Mouse (Mus musculus): ENCODE results near the gene Zfp385b. TPM values are rescaled to one million over a fixed set of nuclear protein-coding genes. Genes with fewer than 3 reads are reported as not detected.

Zfp385b gene
- total and polyA plus RNA-seq, 2 experiments = 10.2 to 36.5 TPM

DNA sequence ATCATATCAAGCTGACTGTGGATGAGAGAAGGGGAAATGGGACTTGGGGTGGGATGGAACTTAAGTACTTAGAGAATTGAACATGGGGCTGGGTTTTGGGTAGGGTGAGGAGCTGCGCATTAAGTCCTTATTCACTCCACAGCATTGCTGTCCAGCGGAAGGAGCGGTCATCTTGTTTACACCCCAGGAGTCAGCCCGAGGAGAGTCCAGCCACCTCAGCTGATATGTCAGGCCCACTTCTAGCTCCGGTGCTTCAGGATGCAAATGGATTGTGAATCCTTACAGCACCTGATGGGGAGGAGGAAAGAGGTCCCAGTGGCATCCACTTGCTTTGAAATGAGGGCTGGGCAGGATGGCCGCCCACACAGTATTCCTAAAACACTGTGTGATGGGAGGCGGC lies 425.6 kb downstream of the Zfp385b start:
- WGBS = 90% methylated on average over 7 of the region's 7 CpGs
- H3K9ac ChIP-seq (ENCODE audit: low read depth, low read length) = no peak overlapping the region

DNA sequence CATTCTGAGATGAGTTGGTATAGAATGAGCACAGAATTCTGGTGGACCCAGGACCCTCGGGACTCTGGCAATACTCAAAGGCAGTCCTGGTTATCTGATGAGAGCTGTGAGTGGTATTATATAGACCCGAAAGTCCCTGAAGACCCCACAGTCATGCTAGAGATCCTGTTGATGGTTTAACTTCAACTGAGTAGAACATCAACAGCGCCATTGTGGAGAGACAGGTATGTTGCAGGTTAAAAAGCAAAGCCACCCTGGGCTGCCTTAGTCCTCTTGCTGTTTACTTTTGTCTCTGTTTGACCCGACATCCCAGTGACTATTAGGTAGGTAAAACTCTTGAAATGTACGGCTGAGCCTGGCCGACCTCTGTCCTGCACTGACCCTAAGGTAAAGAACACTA lies 431.3 kb downstream of the Zfp385b start:
- 52% methylated on average over 6 of the region's 6 CpGs for WGBS
- no peak overlapping the region for H3K27ac ChIP-seq (replicated peaks; ENCODE audit: insufficient read depth, low read depth, low read length)

More for the DNA sequence above, 425.6 kb downstream of the Zfp385b start:
- Histone ChIP-seq H3K4me1 (ENCODE audit: control insufficient read depth, insufficient read depth, low read length) (no peaks in the 10 kb centered on the region), H3K36me3 (ENCODE audit: control insufficient read depth, insufficient read depth, low read length) (no peaks in the 10 kb centered on the region), H3K27me3 (ENCODE audit: control insufficient read depth, insufficient read depth, low read length) (peaks cover 2% of the 10 kb centered on the region; the same call in 1 of the 2 replicates), H3K27ac (replicated peaks; ENCODE audit: insufficient read depth, low read depth, low read length) (no peak overlapping the region), H3K4me3 (ENCODE audit: insufficient read depth, low read depth, low read length) (no peak overlapping the region), H3K79me2 (ENCODE audit: control insufficient read depth, insufficient read depth, low read length) (no peaks in the 10 kb centered on the region)
- DNase-seq (ENCODE audit: extremely low read depth, low read depth, low spot score) = no peak
- TF ChIP-seq CTCF (IDR thresholded peaks at IDR 0.05; ENCODE audit: low read depth, low read length) (no peak), POLR2A (IDR thresholded peaks at IDR 0.05; ENCODE audit: extremely low read depth, insufficient read depth, low read length) (no peak)

GRCm38 (mm10) chr2:77386515-77386914 lies 432.9 kb downstream of the Zfp385b start:
- Histone ChIP-seq H3K79me2 (ENCODE audit: control insufficient read depth, insufficient read depth, low read length) (no peaks in the 10 kb centered on the region), H3K9ac (ENCODE audit: low read depth, low read length) (no peak overlapping the region), H3K4me3 (ENCODE audit: insufficient read depth, low read depth, low read length) (no peak overlapping the region), H3K27ac (replicated peaks; ENCODE audit: insufficient read depth, low read depth, low read length) (no peak overlapping the region), H3K36me3 (ENCODE audit: control insufficient read depth, insufficient read depth, low read length) (no peaks in the 10 kb centered on the region), H3K4me1 (ENCODE audit: control insufficient read depth, insufficient read depth, low read length) (no peaks in the 10 kb centered on the region), H3K27me3 (ENCODE audit: control insufficient read depth, insufficient read depth, low read length) (no peaks in the 10 kb centered on the region)
- DNase-seq (ENCODE audit: extremely low read depth, low read depth, low spot score) = peak; percentile 45
- TF ChIP-seq CTCF (IDR thresholded peaks at IDR 0.05; ENCODE audit: low read depth, low read length) = peak; percentile 68
- no peak for TF ChIP-seq POLR2A (IDR thresholded peaks at IDR 0.05; ENCODE audit: extremely low read depth, insufficient read depth, low read length)
- WGBS = 25% methylated on average over 5 of the region's 5 CpGs

More for the DNA sequence above, 431.3 kb downstream of the Zfp385b start:
- no peak overlapping the region for H3K9ac ChIP-seq (ENCODE audit: low read depth, low read length)
- TF ChIP-seq CTCF (IDR thresholded peaks at IDR 0.05; ENCODE audit: low read depth, low read length) = no peak
- no peak for TF ChIP-seq POLR2A (IDR thresholded peaks at IDR 0.05; ENCODE audit: extremely low read depth, insufficient read depth, low read length)
- no peaks in the 10 kb centered on the region for H3K36me3 ChIP-seq (ENCODE audit: control insufficient read depth, insufficient read depth, low read length)
- no peaks in the 10 kb centered on the region for H3K27me3 ChIP-seq (ENCODE audit: control insufficient read depth, insufficient read depth, low read length)
- H3K4me3 ChIP-seq (ENCODE audit: insufficient read depth, low read depth, low read length) = no peak overlapping the region
- no peak for DNase-seq (ENCODE audit: extremely low read depth, low read depth, low spot score)
- H3K4me1 ChIP-seq (ENCODE audit: control insufficient read depth, insufficient read depth, low read length) = no peaks in the 10 kb centered on the region
- H3K79me2 ChIP-seq (ENCODE audit: control insufficient read depth, insufficient read depth, low read length) = no peaks in the 10 kb centered on the region

DNA sequence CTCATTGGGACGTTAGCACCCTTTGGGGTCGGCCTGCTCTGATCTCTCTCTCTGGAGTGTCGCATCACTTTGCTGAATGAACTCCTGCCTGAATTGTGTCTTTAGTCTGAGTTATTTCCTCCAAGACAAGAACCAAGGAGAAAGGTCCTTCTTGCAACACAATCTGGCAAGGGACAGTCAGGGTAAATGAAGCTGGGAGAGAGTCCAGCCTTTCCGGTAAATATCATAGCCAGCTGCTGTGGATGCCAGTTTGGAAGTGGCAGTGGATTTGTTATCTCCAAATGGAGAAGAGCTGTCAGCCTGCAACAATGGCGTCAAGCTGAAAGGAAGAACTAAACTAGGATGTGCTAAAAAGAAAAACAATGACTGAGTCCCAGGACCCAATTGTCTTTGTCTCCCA lies 436.7 kb downstream of the Zfp385b start:
- 56% methylated on average over 5 of the region's 5 CpGs for WGBS
- no peaks in the 10 kb centered on the region for H3K4me1 ChIP-seq (ENCODE audit: control insufficient read depth, insufficient read depth, low read length)
- H3K4me3 ChIP-seq (ENCODE audit: insufficient read depth, low read depth, low read length) = no peak overlapping the region
- no peak for TF ChIP-seq CTCF (IDR thresholded peaks at IDR 0.05; ENCODE audit: low read depth, low read length)
- TF ChIP-seq POLR2A (IDR thresholded peaks at IDR 0.05; ENCODE audit: extremely low read depth, insufficient read depth, low read length) = no peak
- no peak overlapping the region for H3K9ac ChIP-seq (ENCODE audit: low read depth, low read length)
- DNase-seq (ENCODE audit: extremely low read depth, low read depth, low spot score) = no peak
- H3K27me3 ChIP-seq (ENCODE audit: control insufficient read depth, insufficient read depth, low read length) = no peaks in the 10 kb centered on the region
- no peak overlapping the region for H3K27ac ChIP-seq (replicated peaks; ENCODE audit: insufficient read depth, low read depth, low read length)
- no peaks in the 10 kb centered on the region for H3K79me2 ChIP-seq (ENCODE audit: control insufficient read depth, insufficient read depth, low read length)
- H3K36me3 ChIP-seq (ENCODE audit: control insufficient read depth, insufficient read depth, low read length) = no peaks in the 10 kb centered on the region

- H3K27me3 ChIP-seq (ENCODE audit: control insufficient read depth, insufficient read depth, low read length) = no peaks in the 10 kb centered on the region
- no peaks in the 10 kb centered on the region for H3K79me2 ChIP-seq (ENCODE audit: control insufficient read depth, insufficient read depth, low read length)
- DNase-seq (ENCODE audit: extremely low read depth, low read depth, low spot score) = no peak
- no peak overlapping the region for H3K9ac ChIP-seq (ENCODE audit: low read depth, low read length)
- 98% methylated on average over 1 of the region's 1 CpGs for WGBS
- no peak overlapping the region for H3K27ac ChIP-seq (replicated peaks; ENCODE audit: insufficient read depth, low read depth, low read length)
- H3K4me1 ChIP-seq (ENCODE audit: control insufficient read depth, insufficient read depth, low read length) = no peaks in the 10 kb centered on the region
- H3K36me3 ChIP-seq (ENCODE audit: control insufficient read depth, insufficient read depth, low read length) = no peaks in the 10 kb centered on the region
- H3K4me3 ChIP-seq (ENCODE audit: insufficient read depth, low read depth, low read length) = no peak overlapping the region
- TF ChIP-seq CTCF (IDR thresholded peaks at IDR 0.05; ENCODE audit: low read depth, low read length) = no peak
- TF ChIP-seq POLR2A (IDR thresholded peaks at IDR 0.05; ENCODE audit: extremely low read depth, insufficient read depth, low read length) = no peak
Observed at GRCm38 (mm10) chr2:77379907-77380306, 439.5 kb downstream of the Zfp385b start.

DNA sequence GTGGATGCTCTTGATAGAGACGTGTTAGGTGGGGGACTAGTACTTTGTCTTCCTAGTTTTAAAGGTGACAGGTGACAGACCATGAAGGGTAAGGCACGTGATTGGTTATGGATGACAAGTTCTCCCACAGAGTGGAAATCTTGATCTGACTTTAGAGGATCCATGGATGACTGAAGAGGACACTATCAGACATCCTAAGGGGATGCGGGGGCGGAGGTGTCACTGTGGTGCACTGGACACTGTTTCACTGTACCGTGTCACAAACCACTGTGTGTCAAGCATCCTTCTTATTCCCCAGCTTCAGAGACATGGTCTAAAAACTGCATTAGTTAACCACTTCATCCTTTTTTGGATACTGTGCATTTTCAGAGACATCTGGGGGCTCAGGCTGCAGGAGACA lies 440.1 kb downstream of the Zfp385b start:
- no peaks in the 10 kb centered on the region for H3K79me2 ChIP-seq (ENCODE audit: control insufficient read depth, insufficient read depth, low read length)
- no peak overlapping the region for H3K4me3 ChIP-seq (ENCODE audit: insufficient read depth, low read depth, low read length)
- no peaks in the 10 kb centered on the region for H3K4me1 ChIP-seq (ENCODE audit: control insufficient read depth, insufficient read depth, low read length)
- WGBS = 89% methylated on average over 5 of the region's 5 CpGs
- TF ChIP-seq CTCF (IDR thresholded peaks at IDR 0.05; ENCODE audit: low read depth, low read length) (no peak), POLR2A (IDR thresholded peaks at IDR 0.05; ENCODE audit: extremely low read depth, insufficient read depth, low read length) (no peak)
- H3K9ac ChIP-seq (ENCODE audit: low read depth, low read length) = no peak overlapping the region
- H3K27ac ChIP-seq (replicated peaks; ENCODE audit: insufficient read depth, low read depth, low read length) = no peak overlapping the region
- no peak for DNase-seq (ENCODE audit: extremely low read depth, low read depth, low spot score)
- no peaks in the 10 kb centered on the region for H3K27me3 ChIP-seq (ENCODE audit: control insufficient read depth, insufficient read depth, low read length)
- H3K36me3 ChIP-seq (ENCODE audit: control insufficient read depth, insufficient read depth, low read length) = no peaks in the 10 kb centered on the region
